Mouse (Mus musculus) neural tube, embryonic 11.5 days (tissue): Measurements from ENCODE around the gene Reg3d. TPM values are rescaled to one million over a fixed set of nuclear protein-coding genes. Genes with fewer than 3 reads are reported as not detected.
"Not testable (repeated sequence)": the region's sequence is repeated elsewhere in the genome, so short reads cannot be mapped to it uniquely, and the experiment has no call there.

Experiments
- ATAC-seq: fragments of 200-750 bp; cut with Nextera tagmentation; 2 replicates; pipeline ENCODE4 v1.8.0; 2017; ENCODE audit warnings: moderate number of reproducible peaks, mild to moderate bottlenecking, moderate TSS enrichment, moderate library complexity; ENCODE audit not compliant: insufficient read depth, low FRiP score, low TSS enrichment
- DNase-seq: peaks from one replicate; pipeline ENCODE4 v3.0.0-alpha.2; 2015; ENCODE audit warnings: low spot score
- H3K27ac ChIP-seq: fragments of 300-500 bp; sonication (generic); 2 replicates; pipeline ENCODE4 v1.5.1; 2014; ENCODE audit warnings: low read depth, mild to moderate bottlenecking, low read length
- H3K27me3 ChIP-seq: fragments of 300-500 bp; sonication (generic); 2 replicates; pipeline ENCODE4 v1.6.1; 2014; ENCODE audit warnings: mild to moderate bottlenecking, low read length, mixed read lengths; ENCODE audit not compliant: control insufficient read depth, insufficient read depth
- H3K36me3 ChIP-seq: fragments of 300-500 bp; sonication (generic); 2 replicates; pipeline ENCODE4 v1.6.1; 2014; ENCODE audit warnings: mild to moderate bottlenecking, low read length, moderate library complexity, mixed read lengths; ENCODE audit not compliant: control insufficient read depth, insufficient read depth
- H3K4me1 ChIP-seq: fragments of 300-500 bp; sonication (generic); 2 replicates; pipeline ENCODE4 v1.6.1; 2014; ENCODE audit warnings: low read length, mixed read lengths; ENCODE audit not compliant: control insufficient read depth, insufficient read depth
- H3K4me2 ChIP-seq: fragments of 300-500 bp; sonication (generic); 2 replicates; pipeline ENCODE4 v1.6.1; 2014; ENCODE audit warnings: low read depth, mild to moderate bottlenecking, moderate library complexity
- H3K4me3 ChIP-seq: fragments of 300-500 bp; sonication (generic); 2 replicates; pipeline ENCODE4 v1.5.1; 2014; ENCODE audit warnings: low read depth, low read length
- H3K9ac ChIP-seq: fragments of 300-500 bp; sonication (generic); 2 replicates; pipeline ENCODE4 v1.6.1; 2014; ENCODE audit warnings: mild to moderate bottlenecking, low read length
- H3K9me3 ChIP-seq: fragments of 300-500 bp; sonication (generic); 2 replicates; pipeline ENCODE4 v1.6.1; 2016; ENCODE audit warnings: low read length; ENCODE audit not compliant: control insufficient read depth
- WGBS: fragments of 180-500 bp; shearing (Covaris S2); extraction: QIAGEN DNeasy Blood & Tissue Kit; methylation state at CpG from one replicate; pipeline ENCODE4 v1.1.7; 2014; 5-methylcytosine and 5-hydroxymethylcytosine counted together
- polyA plus RNA-seq: library from polyadenylated mRNA; unstranded; fragments of >200 nt; fragmentation: Nextera tagmentation; extraction: Ambion mirVana; gene quantifications from 2 replicates; pipeline ENCODE4 v1.2.1, GENCODE M21; 2014

Reg3d gene
- not detected in 2 replicates for polyA plus RNA-seq

DNA sequence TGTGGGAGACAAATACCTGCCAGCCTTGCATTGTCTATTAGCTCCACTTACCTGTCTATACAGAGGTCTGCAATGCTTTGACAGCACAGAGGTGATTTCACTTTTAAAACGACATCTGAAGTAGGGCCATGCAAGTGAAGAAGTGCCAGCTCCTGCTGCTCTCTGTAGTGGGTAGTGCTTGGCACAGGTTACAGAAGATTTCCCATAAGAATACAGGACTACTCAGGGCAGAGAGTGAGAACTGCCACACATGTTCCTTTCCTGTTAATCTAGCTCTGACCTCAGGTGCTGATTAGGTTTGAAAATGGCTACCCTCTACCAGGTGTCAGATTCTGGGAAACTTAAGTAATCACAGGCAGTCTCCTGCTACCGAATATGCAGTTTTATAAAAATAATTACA, at the start of gene Reg3d:
Reg3d (minus strand) TSS at position 101 of the 400 bp plus-strand sequence.
- Histone ChIP-seq H3K9me3 (no peaks in the 10 kb centered on the region), H3K4me3 (no peak within 1 kb of the TSS), H3K4me1 (no peaks in the 10 kb centered on the region), H3K27ac (no peak within 1 kb of the TSS), H3K27me3 (no peaks in the 10 kb centered on the region), H3K4me2 (no peak within 1 kb of the TSS), H3K9ac (no peak within 1 kb of the TSS), H3K36me3 (no peaks in the 10 kb centered on the region)
- DNase-seq (no peak), ATAC-seq (no peak)
- WGBS: 76% methylated on average over 2 of the region's 2 CpGs

DNA sequence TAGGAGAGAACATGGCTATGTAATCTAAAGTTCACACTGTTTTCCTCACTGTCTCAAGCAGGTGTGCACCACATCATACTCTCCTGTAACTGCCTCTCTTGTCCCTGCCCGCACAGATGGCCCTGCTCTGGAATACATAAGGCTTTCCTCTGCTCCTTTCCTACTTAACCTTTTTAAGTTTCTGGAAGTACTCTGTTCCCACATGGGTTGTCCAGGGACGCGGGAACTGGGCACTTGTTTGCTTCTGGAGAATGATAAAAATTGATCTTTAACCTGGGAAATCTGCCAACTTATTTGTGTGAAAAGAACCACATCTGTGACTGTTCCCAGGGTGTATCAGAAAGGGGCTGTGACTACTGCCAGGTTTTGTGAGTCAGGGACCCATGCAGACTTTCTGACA, 46.8 kb upstream of the Reg3d start:
- ATAC-seq (no peak), DNase-seq (no peak)
- no peaks in the 10 kb centered on the region for H3K9me3 ChIP-seq
- no peak overlapping the region for H3K9ac ChIP-seq
- H3K27ac ChIP-seq: no peak overlapping the region
- H3K36me3 ChIP-seq: no peaks in the 10 kb centered on the region
- H3K27me3 ChIP-seq: no peaks in the 10 kb centered on the region
- whole genome bisulfite sequencing: 94% methylated on average over 3 of the region's 3 CpGs
- H3K4me3 ChIP-seq: no peak overlapping the region
- H3K4me1 ChIP-seq: no peaks in the 10 kb centered on the region
- H3K4me2 ChIP-seq: no peak overlapping the region

DNA sequence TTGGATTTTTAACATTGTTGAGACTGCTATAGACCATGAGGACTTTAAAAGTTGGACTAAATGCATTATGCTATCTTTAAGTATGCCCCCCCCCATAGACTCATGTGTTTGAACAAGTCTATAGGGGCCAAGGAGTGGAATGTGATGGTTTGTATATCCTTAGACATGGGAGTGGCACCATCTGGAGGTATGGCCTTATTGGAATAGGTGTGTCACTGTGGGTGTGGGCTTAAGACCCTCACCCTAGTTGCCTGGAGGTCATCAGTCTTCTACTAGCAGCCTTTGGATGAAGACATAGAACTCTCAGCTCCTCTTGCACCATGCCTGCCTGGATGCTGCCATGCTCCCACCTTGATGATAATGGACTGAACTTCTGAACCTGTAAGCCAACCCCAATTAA, 43.7 kb upstream of the Reg3d start, which contains the start of gene Reg1:
Reg1 (plus strand) TSS at position 301 of the 400 bp plus-strand sequence.
- not testable (repeated sequence) for H3K9ac ChIP-seq, H3K4me2 ChIP-seq, H3K4me1 ChIP-seq, H3K9me3 ChIP-seq, H3K27ac ChIP-seq, H3K36me3 ChIP-seq, H3K27me3 ChIP-seq, DNase-seq, ATAC-seq, H3K4me3 ChIP-seq

- H3K27me3 ChIP-seq, H3K36me3 ChIP-seq, H3K4me2 ChIP-seq, H3K9ac ChIP-seq, DNase-seq, ATAC-seq, H3K9me3 ChIP-seq, H3K27ac ChIP-seq, H3K4me3 ChIP-seq, H3K4me1 ChIP-seq: not testable (repeated sequence)
- 90% methylated on average over 4 of the region's 17 CpGs for whole genome bisulfite sequencing
Observed at GRCm38 (mm10) chr6:78395323-78395722, 16.7 kb upstream of the Reg3d start, which contains the start of gene Reg2. Gene Reg2, plus strand, starts transcription at chr6:78395623.

- ATAC-seq: no peak
- no peak overlapping the region for H3K27ac ChIP-seq
- no peaks in the 10 kb centered on the region for H3K9me3 ChIP-seq
- no peaks in the 10 kb centered on the region for H3K36me3 ChIP-seq
- H3K4me2 ChIP-seq: no peak overlapping the region
- H3K4me1 ChIP-seq: no peaks in the 10 kb centered on the region
- no peak overlapping the region for H3K4me3 ChIP-seq
- WGBS: 91% methylated on average over 3 of the region's 3 CpGs
- DNase-seq: no peak
- H3K9ac ChIP-seq: no peak overlapping the region
- H3K27me3 ChIP-seq: no peaks in the 10 kb centered on the region
Observed at GRCm38 (mm10) chr6:78385609-78386008, 6.9 kb upstream of the Reg3d start.

DNA sequence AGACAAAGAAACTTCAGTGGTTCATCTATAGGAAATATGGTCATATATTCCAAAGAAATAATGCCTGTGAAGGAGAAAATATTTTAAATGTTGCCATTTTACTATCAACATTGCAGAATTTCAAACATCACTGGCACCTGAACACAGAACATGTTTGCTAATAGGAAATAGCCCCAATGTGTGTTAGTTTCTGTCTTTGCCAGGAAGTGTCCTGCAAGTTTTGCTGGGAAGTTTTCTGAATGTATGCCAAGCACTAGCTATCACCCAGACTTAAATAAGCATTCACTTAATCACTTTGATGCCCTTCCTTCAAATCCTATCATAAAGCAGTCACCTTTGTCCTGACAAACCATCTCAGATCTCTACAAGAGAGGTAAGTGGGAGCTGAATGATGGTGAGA, 1.7 kb upstream of the Reg3d start, which contains the start of gene Reg3a:
Reg3a (plus strand) TSS at position 301 of the 400 bp plus-strand sequence.
- H3K4me2 ChIP-seq: no peak within 1 kb of the TSS
- no peak for ATAC-seq
- no peak within 1 kb of the TSS for H3K9ac ChIP-seq
- DNase-seq: no peak
- H3K4me1 ChIP-seq: no peaks in the 10 kb centered on the region
- H3K27ac ChIP-seq: no peak within 1 kb of the TSS
- H3K9me3 ChIP-seq: no peaks in the 10 kb centered on the region
- no peaks in the 10 kb centered on the region for H3K27me3 ChIP-seq
- no peaks in the 10 kb centered on the region for H3K36me3 ChIP-seq
- no peak within 1 kb of the TSS for H3K4me3 ChIP-seq

- no peak within 1 kb of the TSS for H3K4me3 ChIP-seq
- no peak for ATAC-seq
- H3K9ac ChIP-seq: no peak within 1 kb of the TSS
- no peaks in the 10 kb centered on the region for H3K27me3 ChIP-seq
- no peaks in the 10 kb centered on the region for H3K4me1 ChIP-seq
- no peak for DNase-seq
- no peaks in the 10 kb centered on the region for H3K9me3 ChIP-seq
- 97% methylated on average over 2 of the region's 2 CpGs for WGBS
- no peak within 1 kb of the TSS for H3K27ac ChIP-seq
- no peaks in the 10 kb centered on the region for H3K36me3 ChIP-seq
- H3K4me2 ChIP-seq: no peak within 1 kb of the TSS
Observed at GRCm38 (mm10) chr6:78370357-78370756, 8.3 kb downstream of the Reg3d start, which contains the start of gene Reg3b. Gene Reg3b, plus strand, starts transcription at chr6:78370657.

DNA sequence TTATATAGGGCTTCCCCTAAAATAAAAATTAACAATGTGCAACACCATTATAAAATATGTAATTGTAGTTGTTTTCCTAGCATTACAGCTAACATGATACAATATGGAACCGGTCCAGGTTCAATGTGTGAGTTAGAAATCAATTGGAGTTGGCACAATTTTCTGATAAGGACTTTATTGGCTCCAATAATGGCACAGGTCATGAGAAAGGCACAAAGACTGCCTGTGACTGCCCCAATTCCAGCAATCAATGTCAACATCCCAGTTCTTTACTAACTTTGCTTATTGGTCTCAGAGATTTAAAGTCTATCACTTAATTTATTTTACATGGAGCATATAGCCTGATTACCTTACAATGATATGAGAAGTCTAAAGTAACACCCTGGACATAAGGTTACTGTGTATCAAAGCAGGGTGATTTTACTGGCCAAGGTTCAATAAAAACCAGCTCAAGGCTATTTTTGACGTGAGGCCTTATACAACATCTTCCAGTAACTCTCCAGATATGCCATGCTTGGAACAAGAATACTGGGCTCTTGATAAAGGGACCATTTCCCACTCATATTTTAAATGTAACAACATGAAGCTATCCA, 16.6 kb downstream of the Reg3d start:
- no peaks in the 10 kb centered on the region for H3K36me3 ChIP-seq
- no peaks in the 10 kb centered on the region for H3K27me3 ChIP-seq
- H3K27ac ChIP-seq: no peak overlapping the region
- H3K4me1 ChIP-seq: no peaks in the 10 kb centered on the region
- no peak overlapping the region for H3K9ac ChIP-seq
- DNase-seq (no peak), ATAC-seq (no peak)
- H3K9me3 ChIP-seq: no peaks in the 10 kb centered on the region
- H3K4me2 ChIP-seq: no peak overlapping the region
- no peak overlapping the region for H3K4me3 ChIP-seq
- 78% methylated on average over 2 of the region's 2 CpGs for WGBS

DNA sequence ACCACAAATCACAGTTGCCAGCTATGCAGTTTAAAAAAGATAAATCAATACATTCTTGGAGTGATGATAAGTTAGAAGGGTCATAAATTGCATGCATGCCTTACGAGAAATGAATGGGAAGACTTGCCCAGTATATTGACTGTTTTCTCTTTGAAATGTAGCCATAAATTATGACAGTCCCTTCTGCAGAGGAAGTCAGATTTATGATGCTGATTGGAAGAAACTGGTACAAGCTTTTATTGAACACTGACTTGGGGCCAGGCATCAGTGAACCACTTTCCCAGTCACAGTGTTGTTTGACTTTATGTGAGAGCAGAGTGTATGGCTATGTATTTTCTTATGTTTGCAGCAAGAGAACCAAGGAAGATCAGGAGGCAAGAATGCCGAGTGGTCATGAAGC, 37.0 kb downstream of the Reg3d start:
- Histone ChIP-seq H3K9ac (no peak overlapping the region), H3K4me3 (no peak overlapping the region), H3K27me3 (no peaks in the 10 kb centered on the region), H3K36me3 (no peaks in the 10 kb centered on the region), H3K9me3 (no peaks in the 10 kb centered on the region), H3K27ac (no peak overlapping the region), H3K4me1 (no peaks in the 10 kb centered on the region), H3K4me2 (no peak overlapping the region)
- DNase-seq (no peak), ATAC-seq (no peak)
- WGBS: 61% methylated on average over 2 of the region's 2 CpGs
